Mouse (Mus musculus) heart, adult 2 months (tissue): ENCODE data around the gene Scd2.

ENCODE experiments used
- CTCF ChIP-seq: fragments of 200-600 bp; IDR thresholded peaks from 2 replicates; pipeline ENCODE4 v1.8.1; 2022; ENCODE audit warnings: antibody characterized with exemption, mild to moderate bottlenecking, moderate library complexity
- POLR2A ChIP-seq: fragments of 200-500 bp; IDR thresholded peaks from 2 replicates; pipeline ENCODE4 v1.6.1; 2011; ENCODE audit warnings: mild to moderate bottlenecking, low read depth, low read length, control low read depth; ENCODE audit not compliant: insufficient read depth

- no peak for TF ChIP-seq CTCF
- TF ChIP-seq POLR2A = no peak
These were observed 56.2 kb downstream of the Scd2 start for GRCm38 (mm10) chr19:44349689-44350088.
